Mouse (Mus musculus): ENCODE results near the gene Tfcp2l1.

- TF ChIP-seq CTCF (IDR thresholded peaks at IDR 0.05; ENCODE audit: low read depth, low read length): no peak
- no peak for TF ChIP-seq POLR2A (IDR thresholded peaks at IDR 0.05; ENCODE audit: borderline replicate concordance, low read depth, low read length)
Measured at GRCm38 (mm10) chr1:118663062-118663461, 35.3 kb downstream of the Tfcp2l1 start.
